Mouse (Mus musculus): ENCODE results near the gene Stk26. TPM values are rescaled to one million over a fixed set of nuclear protein-coding genes. Genes with fewer than 3 reads are reported as not detected.

The Stk26 gene
- polyA plus RNA-seq, 1 experiment, result 11.3 TPM

- DNase-seq (ENCODE audit: low read depth), result no peak
Observed at GRCm38 (mm10) chrX:50926893-50927545, 86.2 kb downstream of the Stk26 start.

DNA sequence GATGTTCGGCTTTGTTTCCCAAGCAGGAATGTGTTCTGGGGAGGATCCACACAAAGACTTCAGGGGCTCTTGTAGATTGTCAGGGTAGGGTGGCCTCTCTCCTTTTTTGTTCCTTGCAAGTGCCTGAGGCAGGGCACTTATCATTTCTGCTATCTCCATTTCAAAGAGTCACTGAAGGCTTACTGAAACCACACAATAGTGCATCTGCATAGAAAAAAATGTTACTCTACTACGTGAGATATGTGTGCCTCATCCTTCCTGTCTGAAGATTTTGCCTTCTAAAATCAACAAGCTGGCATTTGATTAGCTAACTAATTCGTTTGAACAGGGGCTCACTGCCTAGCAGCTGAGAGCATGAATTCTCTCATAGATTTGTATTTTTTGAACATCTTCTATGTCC lies 89.5 kb downstream of the Stk26 start:
- DNase-seq (ENCODE audit: low read depth), result no peak

DNA sequence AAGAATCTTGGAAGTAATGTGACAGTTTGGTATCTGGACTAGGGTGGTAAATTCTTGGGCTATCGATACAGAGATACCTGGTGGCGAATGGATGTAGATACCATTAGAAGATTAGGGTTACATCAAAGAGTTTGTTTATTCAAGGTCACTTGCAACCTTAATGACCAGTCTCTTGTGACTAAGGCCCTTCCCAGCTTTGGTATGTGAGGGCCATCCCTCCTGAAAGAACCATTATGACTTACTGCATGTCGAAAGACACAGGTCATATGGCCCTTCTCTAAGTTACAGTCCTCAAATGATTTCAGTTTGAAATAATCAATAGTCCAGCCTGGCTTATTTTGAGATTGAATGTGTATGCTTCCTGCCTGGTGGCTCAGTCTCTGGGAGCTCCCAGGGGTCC lies 96.3 kb downstream of the Stk26 start:
- no peak for DNase-seq (ENCODE audit: low read depth)

DNA sequence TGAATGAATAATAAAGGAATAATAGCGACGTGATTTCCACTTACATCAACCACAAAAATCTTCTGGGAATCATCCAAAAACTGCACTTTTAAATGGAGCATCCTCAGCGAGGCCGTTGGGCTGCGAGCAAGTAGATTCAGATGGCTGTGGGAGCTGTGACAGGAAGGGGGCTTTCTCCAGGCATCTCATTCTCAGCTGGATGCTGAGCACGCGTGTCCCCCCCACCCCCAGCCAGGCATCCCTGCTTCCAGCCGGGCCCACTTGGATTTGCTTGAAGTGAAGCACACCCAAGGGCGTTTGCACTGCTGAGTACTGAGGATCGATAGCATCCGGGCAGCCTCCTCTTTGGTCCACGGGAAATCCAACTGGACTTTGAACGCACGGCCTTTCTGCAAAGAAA lies 101.8 kb downstream of the Stk26 start, which contains the start of gene Frmd7:
Gene Frmd7 (minus strand): TSS at position 101 of the 400 bp plus-strand sequence.
- no peak for DNase-seq (ENCODE audit: low read depth)

Other genes starting within 250 kb of the Stk26 start
- gene Frmd7, start 101.7 kb downstream of the Stk26 start, polyA plus RNA-seq (2012; rRNA removed), result 2.6 TPM in 2 replicates
- gene Rap2c, start 177.0 kb downstream of the Stk26 start, polyA plus RNA-seq (2012; rRNA removed), result 4.2 and 4.8 TPM in 2 replicates

Measured in gonadal fat pad, adult 2 months (tissue).